Mouse (Mus musculus): ENCODE measurements around the gene Gm14698. TPM values are rescaled to one million over a fixed set of nuclear protein-coding genes. Genes with fewer than 3 reads are reported as not detected.
A peak's percentile ranks its signal among the peaks of the same experiment; 100 is the strongest.
"Not testable (repeated sequence)": the region's sequence is repeated elsewhere in the genome, so short reads cannot be mapped to it uniquely, and the experiment has no call there.

Gm14698 gene
- polyA plus RNA-seq (2016; fragmentation: Nextera tagmentation; extraction: Ambion mirVana) = 3.1 and 4.1 TPM in 2 replicates

DNA sequence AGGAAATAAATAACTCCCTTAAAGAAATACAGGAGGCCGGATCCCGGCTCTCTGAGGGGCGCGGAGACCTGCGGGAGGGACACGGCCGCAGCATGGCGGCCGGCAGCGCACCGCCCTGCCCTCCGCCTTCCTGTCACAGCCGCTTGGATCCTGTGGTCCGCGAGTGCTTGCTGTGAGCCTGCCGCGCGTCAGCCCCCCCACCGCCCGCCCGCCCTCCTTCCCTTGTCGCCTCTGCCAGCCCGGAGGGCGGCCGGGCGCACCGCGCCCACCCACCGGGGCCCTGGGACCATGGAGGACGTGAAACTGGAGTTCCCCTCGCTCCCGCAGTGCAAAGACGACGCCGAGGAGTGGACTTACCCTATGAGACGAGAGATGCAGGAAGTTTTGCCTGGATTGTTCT is at the start of gene Gm14698:
Gene Gm14698, plus strand, starts transcription at position 35 of the 400 bp plus-strand sequence.
- H3K9ac ChIP-seq = not testable (repeated sequence)

GRCm38 (mm10) chrX:68820449-68820848 is 444 bp upstream of the Gm14698 start:
- not testable (repeated sequence) for H3K27ac ChIP-seq; H3K9me3 ChIP-seq (replicated peaks)
- peak overlapping the region; percentile 42 for H3K4me2 ChIP-seq (replicated peaks)

More for the DNA sequence above, at the start of gene Gm14698:
- not testable (repeated sequence) for H3K4me1 ChIP-seq; H3K27ac ChIP-seq; H3K36me3 ChIP-seq; H3K27me3 ChIP-seq; H3K9me3 ChIP-seq (replicated peaks)
- H3K4me2 ChIP-seq (replicated peaks) = peak within 1 kb of the TSS; percentile 42
- H3K4me3 ChIP-seq = peak within 1 kb of the TSS; percentile 29
- ATAC-seq (ENCODE audit: low FRiP score) = peak; percentile 85
- 17% methylated on average over 24 of the region's 36 CpGs for WGBS

DNA sequence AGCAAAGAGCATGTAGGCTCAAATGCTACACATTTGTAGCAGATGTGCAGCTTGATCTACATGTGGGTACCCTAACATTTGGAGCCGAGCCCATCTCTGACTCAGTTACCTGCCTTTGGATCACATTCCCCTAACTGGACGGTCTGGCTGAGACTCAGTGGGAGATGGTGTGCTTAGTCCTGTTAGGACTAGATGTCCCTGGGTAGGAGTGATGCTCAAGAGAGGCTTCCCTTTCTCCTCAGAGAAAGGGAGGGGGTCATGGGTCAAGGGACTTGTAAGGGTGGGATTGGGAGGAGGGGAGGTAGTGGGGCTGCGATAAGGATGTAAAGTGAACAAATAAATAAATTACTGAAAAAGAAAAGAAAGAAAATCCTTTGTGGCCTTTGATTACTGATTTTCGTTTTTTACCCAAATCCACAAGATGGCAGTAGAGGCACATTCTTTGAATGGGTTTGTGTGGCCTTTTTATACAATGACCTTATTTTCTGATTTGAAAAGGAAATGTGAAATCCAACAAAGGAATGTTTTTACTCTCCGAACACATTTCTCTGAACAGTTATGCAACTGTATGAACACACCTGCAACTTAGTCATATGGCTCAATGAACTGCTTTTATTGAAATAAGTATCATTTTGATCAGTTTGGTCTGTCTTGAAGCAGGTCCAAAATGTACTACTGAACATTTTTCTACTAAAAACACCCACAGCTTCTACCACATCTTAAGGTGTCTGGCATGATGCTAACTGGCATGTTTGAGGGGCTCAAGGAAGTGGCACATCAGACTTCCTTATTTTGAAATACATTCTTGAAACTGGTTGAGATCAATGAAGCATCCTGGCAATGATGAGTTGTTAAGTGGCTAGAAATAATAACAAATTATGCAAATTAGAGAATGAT is 18.9 kb downstream of the Gm14698 start:
- no peaks in the 10 kb centered on the region for H3K9me3 ChIP-seq (replicated peaks)
- no peak overlapping the region for H3K4me3 ChIP-seq
- H3K4me2 ChIP-seq (replicated peaks) = no peak overlapping the region
- 24% methylated on average over 5 of the region's 5 CpGs for WGBS
- no peak overlapping the region for H3K27ac ChIP-seq
- no peaks in the 10 kb centered on the region for H3K4me1 ChIP-seq
- H3K9ac ChIP-seq = no peak overlapping the region
- H3K27me3 ChIP-seq = no peaks in the 10 kb centered on the region
- peak; percentile 69; the same call in 1 of the 2 replicates for ATAC-seq (ENCODE audit: low FRiP score)
- H3K36me3 ChIP-seq = no peaks in the 10 kb centered on the region

More at GRCm38 (mm10) chrX:68820449-68820848, 444 bp upstream of the Gm14698 start:
- H3K27me3 ChIP-seq; H3K9ac ChIP-seq; H3K4me1 ChIP-seq; H3K36me3 ChIP-seq; ATAC-seq (ENCODE audit: low FRiP score): not testable (repeated sequence)
- 42% methylated on average over 2 of the region's 2 CpGs for WGBS
- peak overlapping the region; percentile 29 for H3K4me3 ChIP-seq

- no peak for ATAC-seq (ENCODE audit: low FRiP score)
- H3K9ac ChIP-seq = no peak overlapping the region
- H3K27me3 ChIP-seq = no peaks in the 10 kb centered on the region
- 34% methylated on average over 2 of the region's 2 CpGs for WGBS
- H3K4me2 ChIP-seq (replicated peaks) = no peak overlapping the region
- H3K4me1 ChIP-seq = no peaks in the 10 kb centered on the region
- H3K9me3 ChIP-seq (replicated peaks) = no peaks in the 10 kb centered on the region
- H3K27ac ChIP-seq = no peak overlapping the region
- no peaks in the 10 kb centered on the region for H3K36me3 ChIP-seq
- H3K4me3 ChIP-seq = no peak overlapping the region
Measured at GRCm38 (mm10) chrX:68865145-68865544, 44.3 kb downstream of the Gm14698 start.

Other genes with a start within 250 kb of the Gm14698 start
- 76.0 and 82.6 TPM in 2 replicates for gene Fmr1, start 142.6 kb upstream of the Gm14698 start, polyA plus RNA-seq (2016; fragmentation: Nextera tagmentation; extraction: Ambion mirVana)
- not detected in 2 replicates for gene Fmr1nb, start 59.3 kb upstream of the Gm14698 start, polyA plus RNA-seq (2016; fragmentation: Nextera tagmentation; extraction: Ambion mirVana)
- gene Gm6812, start 72.0 kb downstream of the Gm14698 start, polyA plus RNA-seq (2016; fragmentation: Nextera tagmentation; extraction: Ambion mirVana) = not detected in 2 replicates